Comparison of ENCODE assay signal across 22 mouse cellular contexts in the genomic region with DNA sequence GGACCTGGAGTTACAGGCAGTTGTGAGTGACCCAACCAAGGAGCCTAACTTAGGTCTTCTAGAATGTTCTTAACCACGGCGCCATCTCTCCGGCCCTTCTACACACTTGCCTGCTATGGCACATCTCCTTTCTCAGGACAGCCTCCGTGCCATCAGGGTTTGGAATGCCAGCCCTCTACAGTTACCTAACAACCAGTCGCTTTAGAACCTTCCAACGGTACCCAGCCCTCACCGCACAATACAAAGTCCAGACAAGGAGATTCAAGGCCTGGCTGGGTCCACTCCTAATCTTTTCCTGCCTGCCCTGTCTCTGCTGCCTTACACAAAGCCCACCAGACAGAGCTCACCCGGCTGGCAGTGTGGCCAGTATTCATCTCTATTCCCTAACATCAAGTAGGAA.
DNase-seq lines count a peak whose midpoint lies in the region; ATAC-seq and TF ChIP-seq lines count a peak whose summit lies in the region.
"Had no signal": no experiment of that assay in that cellular context is flagged by ENCODE, and none has a peak within 500 bp of the region (broad histone marks: within the 10 kb centered on the region; RNA-seq: fewer than 3 reads in every experiment).

No protein-coding gene starts in this region.

- no peak overlapping the region; the same call in 1 of the 2 replicates for H3K9ac ChIP-seq in heart, embryonic 16.5 days (ENCODE audit: low read length)
- no peak overlapping the region for H3K9ac ChIP-seq in kidney, embryonic 16.5 days (replicated peaks; ENCODE audit: low read length)
- H3K9ac ChIP-seq in forebrain, embryonic 15.5 days (replicated peaks): no peak overlapping the region
- H3K9ac ChIP-seq: forebrain, embryonic 12.5 days; limb, embryonic 12.5 days; midbrain, embryonic 15.5 days had no signal

- no peaks in the 10 kb centered on the region for H3K36me3 ChIP-seq in heart, embryonic 16.5 days (ENCODE audit: control insufficient read depth, insufficient read depth)
- H3K36me3 ChIP-seq in kidney, embryonic 16.5 days (ENCODE audit: insufficient read depth, low read length): no peaks in the 10 kb centered on the region
- no peaks in the 10 kb centered on the region for H3K36me3 ChIP-seq in forebrain, embryonic 15.5 days
- H3K36me3 ChIP-seq: forebrain, embryonic 12.5 days; limb, embryonic 12.5 days; midbrain, embryonic 15.5 days had no signal

- intact Hi-C loops in gastrocnemius, adult 2 months (cut with DNase I): no loop called here
- intact Hi-C loops in gastrocnemius, postnatal 14 days (cut with DNase I; ENCODE audit: low total_unique reads): no loop called here
- intact Hi-C loops in heart, postnatal 25 days (cut with DNase I): no loop called here

- ATAC-seq in heart, embryonic 16.5 days (replicated peaks; ENCODE audit: extremely low read depth, insufficient read depth, low FRiP score): no peak
- ATAC-seq in kidney, embryonic 16.5 days (ENCODE audit: low FRiP score, low TSS enrichment): no peak
- no peak for ATAC-seq in forebrain, embryonic 15.5 days (replicated peaks)
- ATAC-seq: CD4-positive, CD25-positive, alpha-beta regulatory T cell, adult 4 months; hindbrain, embryonic 16.5 days; midbrain, embryonic 15.5 days; Patski had no signal

- H3K27ac ChIP-seq in gastrocnemius, adult 2 months: peak overlapping the region; percentile 61
- peak overlapping the region; percentile 72 for H3K27ac ChIP-seq in heart, embryonic 16.5 days (ENCODE audit: low read length)
- peak overlapping the region; percentile 78 for H3K27ac ChIP-seq in kidney, embryonic 16.5 days (ENCODE audit: low read length)
- H3K27ac ChIP-seq in forebrain, embryonic 15.5 days (replicated peaks): no peak overlapping the region
- H3K27ac ChIP-seq: forebrain, embryonic 12.5 days; midbrain, embryonic 15.5 days had no signal

- WGBS in heart, embryonic 16.5 days: 91% methylated on average over 8 of the region's 8 CpGs
- 92% methylated on average over 8 of the region's 8 CpGs for WGBS in kidney, embryonic 16.5 days
- 96% methylated on average over 8 of the region's 8 CpGs for WGBS in forebrain, embryonic 15.5 days

- no peak overlapping the region for H3K4me3 ChIP-seq in gastrocnemius, adult 2 months
- no peak overlapping the region for H3K4me3 ChIP-seq in heart, embryonic 16.5 days (ENCODE audit: low read length)
- no peak overlapping the region for H3K4me3 ChIP-seq in kidney, embryonic 16.5 days (ENCODE audit: low read length)
- H3K4me3 ChIP-seq in forebrain, embryonic 15.5 days: no peak overlapping the region
- H3K4me3 ChIP-seq: forebrain, embryonic 12.5 days; limb, embryonic 12.5 days; midbrain, embryonic 15.5 days; myocyte had no signal

- no peak overlapping the region for H3K4me2 ChIP-seq in heart, embryonic 16.5 days (ENCODE audit: low read depth, low read length)
- H3K4me2 ChIP-seq in kidney, embryonic 16.5 days (replicated peaks; ENCODE audit: low read depth, low read length): no peak overlapping the region
- H3K4me2 ChIP-seq in forebrain, embryonic 15.5 days (replicated peaks): no peak overlapping the region
- H3K4me2 ChIP-seq: forebrain, embryonic 12.5 days; limb, embryonic 12.5 days; midbrain, embryonic 15.5 days had no signal

- H3K9me3 ChIP-seq in heart, embryonic 16.5 days (replicated peaks; ENCODE audit: control insufficient read depth, low read length): no peaks in the 10 kb centered on the region
- H3K9me3 ChIP-seq in kidney, embryonic 16.5 days (ENCODE audit: low read length): no peaks in the 10 kb centered on the region
- H3K9me3 ChIP-seq in forebrain, embryonic 15.5 days: no peaks in the 10 kb centered on the region
- H3K9me3 ChIP-seq: forebrain, embryonic 12.5 days; limb, embryonic 12.5 days; midbrain, embryonic 15.5 days had no signal

- peaks cover 58% of the 10 kb centered on the region for H3K4me1 ChIP-seq in heart, embryonic 16.5 days (ENCODE audit: control insufficient read depth, insufficient read depth, low read length)
- H3K4me1 ChIP-seq in kidney, embryonic 16.5 days (ENCODE audit: insufficient read depth, low read length): peaks cover 48% of the 10 kb centered on the region
- peaks cover 23% of the 10 kb centered on the region for H3K4me1 ChIP-seq in forebrain, embryonic 15.5 days

- DNase-seq in gastrocnemius, adult 2 months: no peak
- DNase-seq in gastrocnemius, postnatal 14 days: no peak
- no peak for DNase-seq in heart, postnatal 25 days (ENCODE audit: low spot score)
- DNase-seq in kidney, adult 11 months: no peak
- DNase-seq in kidney, postnatal 10 days: peak; percentile 21
- DNase-seq: adrenal gland, adult 8-10 months; cerebellum, adult 9-10 months; gastrocnemius, postnatal 25 days; lung, adult 18-20 months; lung, postnatal 36 days; thymus, adult 18-20 months; thymus, postnatal 4 days had no signal

- no peak for TF ChIP-seq CTCF in gastrocnemius, adult 2 months (IDR thresholded peaks at IDR 0.05)

- no peaks in the 10 kb centered on the region for H3K27me3 ChIP-seq in heart, embryonic 16.5 days (ENCODE audit: control insufficient read depth, insufficient read depth, low read length)
- no peaks in the 10 kb centered on the region for H3K27me3 ChIP-seq in kidney, embryonic 16.5 days (ENCODE audit: insufficient read depth, low read length)
- no peaks in the 10 kb centered on the region for H3K27me3 ChIP-seq in forebrain, embryonic 15.5 days
- H3K27me3 ChIP-seq: forebrain, embryonic 12.5 days; limb, embryonic 12.5 days; midbrain, embryonic 15.5 days; Patski had no signal
